Mouse (Mus musculus) frontal cortex, postnatal 14 days (tissue): ENCODE data around the gene Slc1a4.
A peak's percentile ranks its signal among the peaks of the same experiment; 100 is the strongest.

Experiments used
- DNase-seq, 2 experiments: peaks; one replicate each; pipeline ENCODE4 v3.0.0; 2022; ENCODE audit warnings: low spot score in 2 of 2

Gene Slc1a4

GRCm38 (mm10) chr11:20332561-20333514, at the start of gene Slc1a4:
TSS of gene Slc1a4 (minus strand) at chr11:20332713.
- peak; percentile 89 to 92 for DNase-seq

DNA sequence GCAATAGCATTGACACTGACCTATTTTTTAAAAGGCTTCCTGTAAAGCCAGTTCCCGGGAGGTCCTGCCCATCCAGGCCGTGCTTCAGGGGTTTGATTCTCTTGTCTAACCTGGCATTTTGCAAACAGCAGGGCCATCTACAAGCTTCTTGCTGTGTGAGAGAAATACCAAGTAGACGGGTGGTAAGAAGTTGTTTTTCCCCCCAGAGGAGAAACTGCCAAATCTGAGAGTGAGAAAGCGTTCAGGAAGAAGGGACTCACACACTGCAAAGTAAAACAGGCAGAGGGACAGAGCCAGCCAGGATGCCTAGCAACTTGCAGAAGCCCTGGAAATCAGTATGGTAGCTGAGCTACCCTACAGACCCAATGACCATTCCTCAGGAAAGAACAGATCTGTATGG, 47.6 kb upstream of the Slc1a4 start:
- DNase-seq, result no peak

DNA sequence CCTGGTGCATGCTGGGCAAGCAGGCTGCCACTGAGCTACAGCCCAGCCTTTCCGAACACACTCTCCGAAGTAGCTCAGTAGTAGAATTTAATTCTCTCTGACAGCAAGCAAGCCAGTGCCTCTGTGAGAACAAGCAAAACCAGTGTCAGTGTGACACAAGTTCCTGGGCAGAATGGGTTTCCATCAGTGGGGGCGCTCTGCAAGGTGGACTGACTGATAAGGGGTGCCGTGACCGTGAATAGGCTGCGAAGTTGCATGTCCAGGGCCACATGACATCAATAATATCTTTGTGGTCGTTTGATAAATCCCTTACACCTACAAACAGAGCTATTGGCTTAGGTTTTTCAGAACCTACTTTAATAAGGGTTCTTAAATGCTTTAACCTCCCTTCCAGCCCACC, 44.1 kb upstream of the Slc1a4 start:
- no peak for DNase-seq

GRCm38 (mm10) chr11:20372616-20373211, 40.2 kb upstream of the Slc1a4 start:
- peak in 1 of 2 experiments; percentile 10 for DNase-seq

DNA sequence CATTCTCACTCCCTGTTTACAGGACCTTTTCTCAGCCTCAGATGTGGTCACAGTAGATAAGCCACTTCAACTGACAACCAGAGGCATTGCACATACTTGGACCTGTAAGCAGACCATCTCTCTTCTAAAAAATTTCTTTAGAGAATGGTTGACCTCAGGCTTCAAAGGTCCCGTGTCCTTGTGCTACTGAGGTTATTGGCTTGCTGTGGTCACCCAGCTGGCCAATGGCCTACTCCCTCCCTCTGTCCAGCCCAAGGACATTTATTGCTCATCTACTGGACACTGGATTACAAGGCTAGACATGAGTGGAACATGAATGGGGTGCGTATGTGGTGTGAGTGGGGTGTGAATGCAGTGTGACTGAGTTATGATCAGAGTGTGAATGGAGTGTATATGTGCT, 38.0 kb upstream of the Slc1a4 start:
- DNase-seq, result no peak

DNA sequence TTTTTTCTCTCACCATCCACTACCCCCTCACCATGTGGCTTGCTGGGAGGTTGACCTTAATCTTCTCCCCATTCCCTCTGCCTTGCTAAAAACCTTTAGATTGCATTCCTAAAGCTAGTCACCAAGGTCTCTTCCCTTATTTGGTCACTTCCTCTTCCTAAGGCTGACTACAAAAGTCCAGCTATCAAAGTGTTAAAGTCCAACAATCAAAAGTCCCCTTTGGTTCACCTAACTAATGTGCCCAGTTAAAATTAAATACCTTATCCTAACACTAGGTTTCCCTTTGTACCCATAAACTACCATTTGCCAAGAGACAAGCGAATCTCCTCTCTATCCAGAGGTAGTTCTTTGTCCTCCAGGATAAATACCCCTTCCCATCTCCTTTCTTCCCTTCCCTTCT, 33.9 kb upstream of the Slc1a4 start:
- no peak for DNase-seq

GRCm38 (mm10) chr11:20361354-20361753, 28.8 kb upstream of the Slc1a4 start:
- no peak for DNase-seq

GRCm38 (mm10) chr11:20357684-20358447, 25.4 kb upstream of the Slc1a4 start:
- DNase-seq, result no peak

- no peak for DNase-seq
Measured at GRCm38 (mm10) chr11:20348466-20348865, 16.0 kb upstream of the Slc1a4 start.

- peak; percentile 65 to 67 for DNase-seq
Measured at GRCm38 (mm10) chr11:20347548-20347947, 15.0 kb upstream of the Slc1a4 start.

GRCm38 (mm10) chr11:20346369-20346768, 13.9 kb upstream of the Slc1a4 start:
- no peak for DNase-seq

DNA sequence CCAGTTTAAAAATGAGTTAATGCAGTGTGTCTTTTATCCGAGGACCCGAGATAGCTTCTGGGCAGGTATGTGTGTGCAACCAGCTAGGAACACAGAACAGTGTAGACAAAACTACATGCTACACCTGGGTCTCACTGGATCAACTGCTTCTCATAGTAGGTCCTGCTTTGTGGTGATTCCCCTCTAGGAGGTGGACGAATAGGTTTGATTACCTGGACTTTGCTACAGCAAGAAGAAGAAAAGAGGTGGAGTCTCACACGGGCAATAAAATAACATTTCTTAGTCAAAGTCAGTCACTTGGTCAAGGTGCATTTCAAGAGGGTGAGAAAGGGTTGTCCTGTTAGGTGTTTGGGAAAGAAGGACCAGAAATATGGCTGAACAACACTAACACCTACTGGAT, 11.4 kb upstream of the Slc1a4 start:
- DNase-seq, result no peak

DNA sequence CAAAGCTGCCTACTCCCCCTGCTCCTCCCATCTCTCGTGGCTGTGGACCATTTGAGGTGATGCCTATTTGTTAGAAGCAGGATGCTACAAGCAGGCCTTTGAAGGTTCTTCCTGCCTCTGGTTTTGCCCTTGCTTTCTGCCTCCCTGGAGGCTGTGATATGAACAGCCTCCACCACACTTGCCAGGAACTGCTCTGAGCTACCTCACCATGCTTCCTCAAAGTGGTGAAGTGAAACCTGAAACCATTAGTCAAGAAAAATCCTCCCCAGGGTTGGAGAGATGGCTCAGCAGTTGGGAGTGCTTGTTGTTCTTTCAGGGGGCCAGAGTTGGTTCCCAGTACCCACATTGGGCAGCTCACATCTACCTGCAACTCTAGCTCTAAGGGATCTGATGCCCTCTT, 9.1 kb upstream of the Slc1a4 start:
- DNase-seq, result no peak

GRCm38 (mm10) chr11:20338703-20339102, 6.2 kb upstream of the Slc1a4 start:
- DNase-seq, result no peak

DNA sequence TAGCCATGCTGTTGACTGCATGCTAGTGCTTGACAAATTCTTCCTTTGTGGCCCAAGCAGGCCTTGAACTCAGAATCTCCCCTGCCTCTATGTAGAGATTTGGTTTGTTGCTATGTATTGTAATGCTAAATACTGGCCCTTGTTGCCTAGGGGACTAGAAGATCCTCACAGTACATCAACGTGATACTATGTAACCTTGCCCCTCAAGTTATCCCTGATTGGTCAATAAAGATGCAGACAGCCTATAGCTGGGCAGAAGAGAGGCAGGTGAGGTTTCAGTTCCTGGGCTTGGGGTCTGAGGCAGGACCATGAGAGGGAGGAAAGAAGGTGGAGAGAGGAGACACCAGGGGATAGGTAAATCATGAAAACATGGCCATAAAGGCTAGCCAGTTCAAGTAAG, 1.8 kb upstream of the Slc1a4 start:
- DNase-seq, result no peak

- peak; percentile 35 to 40 for DNase-seq
Measured at GRCm38 (mm10) chr11:20331690-20332537, 599 bp downstream of the Slc1a4 start.

DNA sequence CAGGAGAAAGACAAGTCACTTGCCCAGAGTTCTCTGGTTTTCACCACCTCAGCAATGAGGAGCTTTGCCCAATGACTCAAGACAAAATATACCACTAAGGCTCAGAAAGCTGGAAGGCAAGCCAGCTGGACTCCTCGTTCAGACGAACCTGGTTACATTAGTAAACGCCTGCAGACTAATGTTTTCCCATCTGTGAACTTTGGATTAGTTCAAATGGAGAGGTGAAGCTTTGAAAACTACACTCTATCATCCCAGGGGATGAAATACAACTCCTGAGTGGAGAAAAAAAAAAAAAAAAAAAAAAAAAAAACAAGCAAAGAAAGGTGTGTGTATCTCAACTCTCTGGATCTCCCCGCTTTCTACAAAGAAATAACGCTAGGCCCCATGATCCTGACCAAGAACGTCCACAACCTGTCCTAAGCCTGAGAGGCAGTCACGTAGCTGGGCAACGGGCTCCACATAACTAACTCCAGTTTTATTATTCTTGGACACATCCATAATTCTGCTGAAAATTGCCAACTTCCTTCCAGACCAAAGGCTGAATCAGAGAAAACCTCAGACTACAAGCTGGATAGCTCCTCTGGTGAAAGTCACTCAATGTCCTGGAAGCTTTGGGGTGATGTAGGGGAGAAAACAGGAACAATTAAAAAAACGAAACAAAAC, 1.4 kb downstream of the Slc1a4 start:
- no peak for DNase-seq

DNA sequence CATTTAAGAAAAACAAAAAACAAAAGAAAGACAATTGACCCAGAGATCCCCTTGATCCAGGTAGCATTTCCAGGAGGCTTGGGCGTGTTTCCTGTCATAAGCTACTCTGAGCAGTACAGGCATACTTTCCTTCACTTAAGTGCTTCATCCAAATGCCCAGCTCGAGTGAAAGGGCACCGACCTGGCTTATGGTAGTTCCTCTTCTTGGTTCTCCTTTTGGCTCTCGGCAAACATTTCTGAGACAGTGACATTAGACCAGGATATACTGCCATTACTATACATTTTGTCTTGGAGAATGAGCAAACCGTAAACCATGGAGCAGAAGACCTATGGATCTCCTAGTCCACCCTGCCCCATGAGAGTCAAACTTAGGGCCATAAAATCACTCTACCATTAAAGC, 2.8 kb downstream of the Slc1a4 start:
- no peak for DNase-seq

DNA sequence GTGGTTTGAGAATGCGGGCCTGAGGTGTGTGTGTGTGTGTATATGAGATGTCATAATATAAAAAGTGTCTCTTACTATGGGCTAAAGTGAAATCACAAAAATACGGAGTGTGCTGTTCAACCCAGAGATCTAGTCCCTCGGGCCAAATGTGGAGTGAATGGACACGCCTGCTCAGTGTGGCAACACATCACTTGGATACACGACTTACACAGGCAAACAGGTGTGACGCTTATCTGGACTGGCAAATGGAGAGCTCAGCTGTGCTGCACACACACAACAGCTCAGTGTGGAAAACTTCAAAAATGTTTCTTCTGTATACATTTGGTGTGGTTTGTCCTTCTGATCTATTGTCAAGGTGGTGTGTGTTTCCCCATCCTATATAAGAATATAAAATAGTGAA, 3.7 kb downstream of the Slc1a4 start:
- DNase-seq, result no peak

- no peak for DNase-seq
Measured at GRCm38 (mm10) chr11:20326328-20326995, 6.1 kb downstream of the Slc1a4 start.
